Mouse (Mus musculus): ENCODE measurements around the gene 4930556J24Rik.

- TF ChIP-seq CTCF (IDR thresholded peaks at IDR 0.05 in 2 of 3, conservative IDR thresholded peaks at IDR 0.05 in 1 of 3; ENCODE audit: control insufficient read depth in 1 of 3, insufficient read depth in 1 of 3, low read depth in 2 of 3, low read length in 3 of 3, poor library complexity in 1 of 3, severe bottlenecking in 1 of 3): no peak
- TF ChIP-seq POLR2A (IDR thresholded peaks at IDR 0.05; ENCODE audit: control insufficient read depth in 1 of 2, insufficient read depth in 1 of 2, low read depth in 1 of 2, low read length in 2 of 2, poor library complexity in 1 of 2): no peak
- no peak for TF ChIP-seq NELFE (IDR thresholded peaks at IDR 0.05; ENCODE audit: low read depth, low read length)
- TF ChIP-seq GATA1 (IDR thresholded peaks at IDR 0.05; ENCODE audit: low read depth, low read length): no peak
- TF ChIP-seq MYC (IDR thresholded peaks at IDR 0.05; ENCODE audit: low read depth, low read length): no peak
- TF ChIP-seq RAD21 (IDR thresholded peaks at IDR 0.05; ENCODE audit: low read depth, low read length): no peak
- no peak for TF ChIP-seq POLR2AphosphoS2 (IDR thresholded peaks at IDR 0.05; ENCODE audit: low read length)
- TF ChIP-seq MEF2A (IDR thresholded peaks at IDR 0.05; ENCODE audit: extremely low read depth, insufficient replicate concordance, low read depth, low read length, poor library complexity, severe bottlenecking): no peak
- no peak for TF ChIP-seq EP300 (IDR thresholded peaks at IDR 0.05; ENCODE audit: low read depth in 1 of 2, low read length in 2 of 2)
Observed at GRCm38 (mm10) chr11:3893970-3894369, 82.6 kb downstream of the 4930556J24Rik start.

Data from MEL (cell line).